Mouse (Mus musculus) kidney, adult 11 months (tissue): ENCODE results near the gene Kcnd3.

Experiments used
- DNase-seq: peaks from one replicate; pipeline ENCODE4 v3.0.0; 2022

Kcnd3 gene

GRCm38 (mm10) chr3:105592246-105592645 is 140.1 kb downstream of the Kcnd3 start:
- DNase-seq: no peak

- DNase-seq: no peak
Observed at GRCm38 (mm10) chr3:105600483-105600882, 148.4 kb downstream of the Kcnd3 start.

DNA sequence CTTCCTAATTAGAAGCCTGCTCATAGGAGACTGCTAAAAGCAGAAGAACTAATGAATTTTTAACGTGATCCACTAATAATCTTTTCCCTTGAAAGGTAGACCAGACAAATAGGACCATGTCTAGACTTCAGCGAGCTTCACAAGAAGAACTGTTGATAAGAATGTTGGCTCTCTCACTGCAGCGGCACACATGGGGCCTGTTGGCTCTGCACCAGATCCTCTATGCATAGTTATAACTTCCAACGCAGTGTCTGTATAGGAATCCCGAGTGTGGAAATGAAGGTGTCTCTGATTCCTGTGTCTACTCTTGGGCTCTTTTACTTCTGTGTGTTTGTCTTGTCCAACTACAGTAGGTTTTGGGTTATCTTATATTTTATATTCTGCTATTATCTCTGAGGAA is 150.8 kb downstream of the Kcnd3 start:
- DNase-seq: no peak

DNA sequence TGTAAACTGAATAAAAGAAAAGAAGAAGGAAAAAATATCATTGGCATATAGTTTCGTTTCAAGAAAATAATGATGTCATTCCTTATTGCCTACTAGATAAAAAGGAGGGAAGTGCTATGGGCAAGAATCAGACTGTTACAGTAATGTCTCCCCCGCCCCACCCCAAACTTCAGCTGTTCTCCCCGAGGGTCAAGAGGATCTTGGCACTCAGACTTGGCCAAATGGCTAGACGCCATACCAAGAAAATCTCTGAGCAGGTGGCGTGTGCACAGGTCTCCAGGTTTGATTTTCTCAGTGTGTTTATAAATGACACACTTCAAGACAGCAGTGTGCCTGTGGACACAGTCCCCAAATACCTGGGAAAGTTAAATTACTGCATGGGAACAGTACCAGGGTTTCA is 153.6 kb downstream of the Kcnd3 start:
- DNase-seq: no peak

GRCm38 (mm10) chr3:105608857-105609256 is 156.7 kb downstream of the Kcnd3 start:
- no peak for DNase-seq

- DNase-seq: no peak
Observed at GRCm38 (mm10) chr3:105611531-105612422, 159.6 kb downstream of the Kcnd3 start.

- no peak for DNase-seq
Observed at GRCm38 (mm10) chr3:105612423-105612814, 160.3 kb downstream of the Kcnd3 start.

- no peak for DNase-seq
Observed at GRCm38 (mm10) chr3:105616861-105617743, 165.0 kb downstream of the Kcnd3 start.

GRCm38 (mm10) chr3:105621154-105621553 is 169.0 kb downstream of the Kcnd3 start:
- DNase-seq: no peak

- no peak for DNase-seq
Observed at GRCm38 (mm10) chr3:105623137-105623536, 171.0 kb downstream of the Kcnd3 start.

GRCm38 (mm10) chr3:105625961-105626360 is 173.8 kb downstream of the Kcnd3 start:
- no peak for DNase-seq

- DNase-seq: peak; percentile 9
Observed at GRCm38 (mm10) chr3:105627258-105627657, 175.1 kb downstream of the Kcnd3 start.

GRCm38 (mm10) chr3:105632296-105632695 is 180.2 kb downstream of the Kcnd3 start:
- DNase-seq: peak; percentile 8

- DNase-seq: no peak
Observed at GRCm38 (mm10) chr3:105633021-105633420, 180.9 kb downstream of the Kcnd3 start.

DNA sequence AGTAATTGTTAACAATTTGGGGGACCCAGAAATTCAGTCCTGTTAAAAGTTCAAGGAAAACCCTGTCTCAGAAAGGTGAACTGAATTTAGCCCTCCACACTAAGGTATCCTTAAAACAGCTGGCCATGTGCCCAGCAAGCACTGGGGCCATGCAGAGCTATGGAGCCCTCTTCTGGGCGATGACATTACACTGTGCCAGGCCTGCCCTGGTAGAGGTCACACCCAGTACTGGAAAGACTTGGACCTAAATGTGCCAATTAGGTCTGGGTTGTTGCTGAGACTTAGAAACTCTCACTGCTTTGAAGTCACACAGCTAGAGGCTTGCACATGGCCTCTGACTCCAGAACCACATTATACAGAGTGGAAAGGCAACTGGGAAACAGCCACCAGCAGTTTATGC is 190.1 kb downstream of the Kcnd3 start:
- peak; percentile 17 for DNase-seq

- no peak for DNase-seq
Observed at GRCm38 (mm10) chr3:105643566-105643965, 191.4 kb downstream of the Kcnd3 start.

GRCm38 (mm10) chr3:105648889-105649567 is 196.9 kb downstream of the Kcnd3 start:
- no peak for DNase-seq

GRCm38 (mm10) chr3:105653544-105654380 is 201.6 kb downstream of the Kcnd3 start:
- DNase-seq: no peak

DNA sequence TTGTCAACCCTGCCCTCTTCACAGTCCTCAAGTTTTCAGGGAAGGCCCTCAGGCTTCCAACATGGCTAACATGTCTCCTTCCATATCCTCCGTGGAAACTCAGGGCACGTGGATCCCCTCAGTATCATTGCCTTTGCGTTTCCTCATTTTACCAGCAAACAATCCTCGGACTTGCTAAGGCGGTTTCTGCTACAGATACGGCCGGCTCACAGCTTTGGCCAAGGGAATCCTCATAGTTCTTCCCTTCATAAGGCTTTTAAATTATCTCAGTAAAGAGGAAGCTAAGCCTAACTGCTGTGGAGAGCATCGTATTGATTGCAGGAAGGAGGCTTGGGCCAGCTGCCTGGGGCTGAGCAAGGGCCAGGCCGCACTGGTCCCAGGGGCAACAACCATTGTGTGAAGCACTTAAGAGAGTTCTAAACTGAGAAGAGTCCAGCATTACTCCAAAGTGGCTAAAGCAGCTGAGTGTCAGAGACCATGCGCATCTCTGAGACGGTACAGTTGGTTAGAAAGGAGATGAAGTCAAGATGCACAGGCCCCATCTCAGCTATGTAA is 203.0 kb downstream of the Kcnd3 start:
- DNase-seq: no peak

DNA sequence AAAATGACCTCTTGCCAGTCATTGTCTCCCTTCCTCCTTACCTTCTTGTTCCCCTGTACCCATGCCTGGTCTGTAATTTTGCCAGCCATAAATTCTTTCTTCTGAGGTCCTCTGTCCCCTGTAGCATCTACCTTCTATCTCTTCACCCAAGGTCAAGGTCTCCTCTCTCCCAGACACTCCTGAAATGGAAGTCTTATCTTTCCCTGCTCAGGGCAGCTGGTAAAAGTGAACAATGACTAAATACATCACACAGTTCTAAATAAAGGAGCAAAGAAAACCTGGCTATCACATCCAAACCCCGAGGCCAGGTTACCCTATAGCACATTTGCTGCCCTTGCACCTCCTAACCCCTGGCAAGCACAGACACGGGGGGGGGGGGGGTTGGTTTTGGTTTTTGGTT is 208.4 kb downstream of the Kcnd3 start:
- no peak for DNase-seq

DNA sequence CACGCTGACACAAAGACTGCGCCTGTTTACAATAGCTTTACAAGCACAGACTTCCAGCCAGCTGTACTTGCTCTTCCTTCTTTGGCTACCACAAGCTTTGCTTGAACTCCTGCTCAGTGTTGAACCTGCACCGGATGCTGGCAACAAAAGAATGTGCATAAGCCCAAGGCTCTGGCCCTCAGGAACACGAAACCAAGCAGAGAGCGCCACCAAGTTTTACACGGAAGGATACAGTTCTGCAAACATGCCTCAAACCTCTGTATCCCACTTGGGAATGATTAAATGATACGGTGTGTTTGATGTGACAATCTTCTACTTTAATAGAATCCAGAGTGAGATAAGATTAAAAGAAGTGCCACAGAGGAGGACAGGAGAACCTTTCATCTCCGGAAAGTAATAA is 210.9 kb downstream of the Kcnd3 start:
- peak; percentile 12 for DNase-seq
